In genomic region chr7:105783861-105784260, GRCm38 (mm10) we compare ENCODE assay signal across 16 mouse cellular contexts. TPM values are rescaled to one million over a fixed set of nuclear protein-coding genes. Genes with fewer than 3 reads are reported as not detected.
A peak's percentile ranks its signal among the peaks of the same experiment; 100 is the strongest.
DNase-seq lines count a peak whose midpoint lies in the region; ATAC-seq and TF ChIP-seq lines count a peak whose summit lies in the region.
"Had no signal": no experiment of that assay in that cellular context is flagged by ENCODE, and none has a peak within 500 bp of the region (broad histone marks: within the 10 kb centered on the region; RNA-seq: fewer than 3 reads in every experiment).

No protein-coding gene starts in this region.

- intact Hi-C loops in heart, adult 2 months (cut with DNase I): no loop called here

- H3K4me1 ChIP-seq in heart, embryonic 12.5 days (replicated peaks): peaks cover 46% of the 10 kb centered on the region
- H3K4me1 ChIP-seq in heart, adult 2 months (ENCODE audit: control insufficient read depth, insufficient read depth, low read length): peaks cover 10% of the 10 kb centered on the region
- peaks cover 56% of the 10 kb centered on the region for H3K4me1 ChIP-seq in limb, embryonic 12.5 days (replicated peaks)
- peaks cover 56% of the 10 kb centered on the region for H3K4me1 ChIP-seq in limb, embryonic 10.5 days
- peaks cover 30% of the 10 kb centered on the region for H3K4me1 ChIP-seq in forebrain, postnatal 0 days (ENCODE audit: insufficient read depth)
- peaks cover 41% of the 10 kb centered on the region for H3K4me1 ChIP-seq in neural tube, embryonic 14.5 days (ENCODE audit: control insufficient read depth, insufficient read depth, low read length)

- H3K4me2 ChIP-seq in heart, embryonic 12.5 days: peak overlapping the region; percentile 12; the same call in 1 of the 2 replicates
- peak overlapping the region; percentile 84; the same call in 1 of the 2 replicates for H3K4me2 ChIP-seq in limb, embryonic 12.5 days
- H3K4me2 ChIP-seq in forebrain, postnatal 0 days (ENCODE audit: low read depth): peak overlapping the region; percentile 83; the same call in 1 of the 2 replicates
- H3K4me2 ChIP-seq in neural tube, embryonic 14.5 days (ENCODE audit: low read depth, low read length): peak overlapping the region; percentile 70
- H3K4me2 ChIP-seq: liver, embryonic 13.5 days had no signal

- H3K27me3 ChIP-seq in heart, embryonic 12.5 days (replicated peaks): peaks cover 5% of the 10 kb centered on the region; the same call in 1 of the 2 replicates
- 0 out of 2 replicates have a peak, but pooled peaks cover 2% of the 10 kb centered on the region for H3K27me3 ChIP-seq in heart, adult 2 months (ENCODE audit: control insufficient read depth, insufficient read depth, low read length)
- no peaks in the 10 kb centered on the region for H3K27me3 ChIP-seq in limb, embryonic 12.5 days
- H3K27me3 ChIP-seq in limb, embryonic 10.5 days (ENCODE audit: low read depth, poor library complexity, severe bottlenecking): no peaks in the 10 kb centered on the region
- no peaks in the 10 kb centered on the region for H3K27me3 ChIP-seq in forebrain, postnatal 0 days (ENCODE audit: insufficient read depth, low read length)
- no peaks in the 10 kb centered on the region for H3K27me3 ChIP-seq in neural tube, embryonic 14.5 days (ENCODE audit: control insufficient read depth, insufficient read depth, low read length)

- ATAC-seq in heart, embryonic 12.5 days (ENCODE audit: insufficient number of reproducible peaks, low FRiP score): no peak
- ATAC-seq in limb, embryonic 12.5 days (ENCODE audit: insufficient number of reproducible peaks, insufficient read depth, low FRiP score, low TSS enrichment, low read depth): no peak
- no peak for ATAC-seq in forebrain, postnatal 0 days
- ATAC-seq in neural tube, embryonic 14.5 days (ENCODE audit: low read depth): no peak
- ATAC-seq: activated CD4-positive, CD25-positive, alpha-beta regulatory T cell, adult 4 months; inflammation-experienced regulatory T-cells, adult 6 months had no signal

- peaks cover 12% of the 10 kb centered on the region for H3K36me3 ChIP-seq in heart, embryonic 12.5 days
- H3K36me3 ChIP-seq in heart, adult 2 months (ENCODE audit: control insufficient read depth, insufficient read depth, low read length): no peaks in the 10 kb centered on the region; the same call in 1 of the 2 replicates
- H3K36me3 ChIP-seq in limb, embryonic 12.5 days: peaks cover 69% of the 10 kb centered on the region
- H3K36me3 ChIP-seq in limb, embryonic 10.5 days: peaks cover 73% of the 10 kb centered on the region
- H3K36me3 ChIP-seq in forebrain, postnatal 0 days (ENCODE audit: insufficient read depth): peaks cover 45% of the 10 kb centered on the region
- peaks cover 34% of the 10 kb centered on the region for H3K36me3 ChIP-seq in neural tube, embryonic 14.5 days (ENCODE audit: control insufficient read depth, insufficient read depth, low read length)
- H3K36me3 ChIP-seq: liver, embryonic 13.5 days had no signal

- no peaks in the 10 kb centered on the region for H3K79me2 ChIP-seq in heart, adult 2 months (replicated peaks; ENCODE audit: control insufficient read depth, insufficient read depth, low read length)

- DNase-seq in heart, adult 2 months: no peak
- DNase-seq in limb, embryonic 10.5 days (ENCODE audit: low spot score): no peak
- no peak for DNase-seq in forebrain, postnatal 0 days
- no peak for DNase-seq in adrenal gland, postnatal 4 days (ENCODE audit: low spot score in 2 of 2)
- no peak for DNase-seq in embryo, embryonic 11 days
- DNase-seq: cerebellum, adult 2 months; liver, embryonic 13.5 days; lung, postnatal 4 days; thymus, postnatal 36 days had no signal

- H3K9me3 ChIP-seq in heart, embryonic 12.5 days (replicated peaks): no peaks in the 10 kb centered on the region
- no peaks in the 10 kb centered on the region for H3K9me3 ChIP-seq in limb, embryonic 12.5 days
- no peaks in the 10 kb centered on the region for H3K9me3 ChIP-seq in limb, embryonic 10.5 days (replicated peaks)
- H3K9me3 ChIP-seq in forebrain, postnatal 0 days (ENCODE audit: low read length): no peaks in the 10 kb centered on the region
- no peaks in the 10 kb centered on the region for H3K9me3 ChIP-seq in neural tube, embryonic 14.5 days (ENCODE audit: control insufficient read depth, low read length)
- H3K9me3 ChIP-seq: liver, embryonic 13.5 days had no signal

- 0 out of 2 replicates have a peak overlapping the region, but pooled peaks have one; percentile 18 for H3K9ac ChIP-seq in heart, embryonic 12.5 days
- H3K9ac ChIP-seq in heart, adult 2 months (ENCODE audit: low read depth, low read length): no peak overlapping the region
- no peak overlapping the region for H3K9ac ChIP-seq in limb, embryonic 12.5 days (replicated peaks)
- H3K9ac ChIP-seq in forebrain, postnatal 0 days: no peak overlapping the region
- no peak overlapping the region; the same call in 1 of the 2 replicates for H3K9ac ChIP-seq in neural tube, embryonic 14.5 days (replicated peaks; ENCODE audit: low read depth, low read length)
- H3K9ac ChIP-seq: liver, embryonic 13.5 days had no signal

- H3K27ac ChIP-seq in heart, embryonic 12.5 days (ENCODE audit: poor library complexity, severe bottlenecking): no peak overlapping the region
- H3K27ac ChIP-seq in heart, adult 2 months: no peak overlapping the region; the same call in none of the 2 replicates
- no peak overlapping the region for H3K27ac ChIP-seq in limb, embryonic 12.5 days
- H3K27ac ChIP-seq in limb, embryonic 10.5 days: no peak overlapping the region
- H3K27ac ChIP-seq in forebrain, postnatal 0 days (ENCODE audit: low read depth, low read length): no peak overlapping the region
- H3K27ac ChIP-seq in neural tube, embryonic 14.5 days (ENCODE audit: low read depth, low read length): no peak overlapping the region
- H3K27ac ChIP-seq: liver, embryonic 13.5 days had no signal

- 43% methylated on average over 4 of the region's 4 CpGs for WGBS in heart, embryonic 12.5 days
- WGBS in heart, adult 2 months: 28% methylated on average over 4 of the region's 4 CpGs
- 48% methylated on average over 4 of the region's 4 CpGs for WGBS in limb, embryonic 12.5 days
- WGBS in limb, embryonic 10.5 days: 57% methylated on average over 4 of the region's 4 CpGs
- 41% methylated on average over 4 of the region's 4 CpGs for WGBS in forebrain, postnatal 0 days
- WGBS in neural tube, embryonic 14.5 days: 56% methylated on average over 4 of the region's 4 CpGs

- TF ChIP-seq EP300 in heart, adult 2 months (IDR thresholded peaks at IDR 0.05; ENCODE audit: insufficient read depth, low read depth, low read length): no peak

- no peak for TF ChIP-seq POLR2A in heart, adult 2 months (IDR thresholded peaks at IDR 0.05; ENCODE audit: insufficient read depth, low read depth, low read length)

- no peak for TF ChIP-seq CTCF in heart, adult 2 months (IDR thresholded peaks at IDR 0.05)
- no peak for TF ChIP-seq CTCF in forebrain, postnatal 0 days (IDR thresholded peaks at IDR 0.05; ENCODE audit: low read depth)

- H3K4me3 ChIP-seq in heart, embryonic 12.5 days: no peak overlapping the region
- H3K4me3 ChIP-seq in heart, adult 2 months: no peak overlapping the region
- no peak overlapping the region for H3K4me3 ChIP-seq in limb, embryonic 12.5 days (replicated peaks)
- no peak overlapping the region; the same call in 1 of the 2 replicates for H3K4me3 ChIP-seq in limb, embryonic 10.5 days
- no peak overlapping the region for H3K4me3 ChIP-seq in forebrain, postnatal 0 days (ENCODE audit: low read depth, low read length)
- H3K4me3 ChIP-seq in neural tube, embryonic 14.5 days (ENCODE audit: low read depth, low read length): no peak overlapping the region
- H3K4me3 ChIP-seq: left cerebral cortex, adult 2 months; liver, embryonic 13.5 days; myocyte had no signal

RNA-seq across cellular contexts. Expression of gene Dchs1, which starts 3.6 kb away (rescaled TPM):
- polyA plus RNA-seq in heart, embryonic 12.5 days (2016; fragmentation: Nextera tagmentation; extraction: Ambion mirVana): 8.7 and 9.4 TPM in 2 replicates
- 1 to 10 TPM; 7.2 to 8.5 TPM for total RNA-seq in heart, adult 2 months (2021)
- polyA plus RNA-seq in heart, adult 2 months (2012; rRNA removed): 8.0 and 11.0 TPM in 2 replicates
- polyA plus RNA-seq in limb, embryonic 12.5 days (2016; fragmentation: Nextera tagmentation; extraction: Ambion mirVana): 24.8 and 28.2 TPM in 2 replicates
- polyA plus RNA-seq in limb, embryonic 10.5 days (2016; fragmentation: Nextera tagmentation; extraction: Ambion mirVana): 17.3 and 21.2 TPM in 2 replicates
- total RNA-seq in forebrain, postnatal 0 days (2014; rRNA removed): 62.7 and 98.7 TPM in 2 replicates
- 5.7 and 8.0 TPM in 2 replicates for polyA plus RNA-seq in forebrain, postnatal 0 days (2015; fragmentation: Nextera tagmentation; extraction: Ambion mirVana)
- 20.7 and 20.8 TPM in 2 replicates for polyA plus RNA-seq in neural tube, embryonic 14.5 days (2014; fragmentation: Nextera tagmentation; extraction: Ambion mirVana)
- total RNA-seq in adrenal gland, postnatal 4 days (2021): 10 to 100 TPM; 23.7 to 29.4 TPM
- polyA plus RNA-seq: activated CD4-positive, CD25-positive, alpha-beta regulatory T cell, adult 4 months had no signal

RNA-seq across cellular contexts. Expression of gene Mrpl17, which starts 27.0 kb away (rescaled TPM):
- polyA plus RNA-seq in heart, embryonic 12.5 days (2016; fragmentation: Nextera tagmentation; extraction: Ambion mirVana): 232 TPM in 2 replicates
- total RNA-seq in heart, adult 2 months (2021): 100 to 1,000 TPM in 1 of 2 experiments, 10 to 100 TPM in 1; 93.1 to 133 TPM
- polyA plus RNA-seq in heart, adult 2 months (2012; rRNA removed): 139 and 144 TPM in 2 replicates
- polyA plus RNA-seq in limb, embryonic 12.5 days (2016; fragmentation: Nextera tagmentation; extraction: Ambion mirVana): 319 and 330 TPM in 2 replicates
- 332 and 378 TPM in 2 replicates for polyA plus RNA-seq in limb, embryonic 10.5 days (2016; fragmentation: Nextera tagmentation; extraction: Ambion mirVana)
- 15.0 and 37.1 TPM in 2 replicates for total RNA-seq in forebrain, postnatal 0 days (2014; rRNA removed)
- polyA plus RNA-seq in forebrain, postnatal 0 days (2015; fragmentation: Nextera tagmentation; extraction: Ambion mirVana): 192 and 197 TPM in 2 replicates
- 186 and 212 TPM in 2 replicates for polyA plus RNA-seq in neural tube, embryonic 14.5 days (2014; fragmentation: Nextera tagmentation; extraction: Ambion mirVana)
- 100 to 1,000 TPM; 170 to 182 TPM for total RNA-seq in adrenal gland, postnatal 4 days (2021)

RNA-seq across cellular contexts. Expression of gene Tpp1, which starts 31.8 kb away (rescaled TPM):
- 87.7 and 97.8 TPM in 2 replicates for polyA plus RNA-seq in heart, embryonic 12.5 days (2016; fragmentation: Nextera tagmentation; extraction: Ambion mirVana)
- 10 to 100 TPM; 42.1 to 50.3 TPM for total RNA-seq in heart, adult 2 months (2021)
- 66.1 and 90.0 TPM in 2 replicates for polyA plus RNA-seq in heart, adult 2 months (2012; rRNA removed)
- 33.3 and 38.3 TPM in 2 replicates for polyA plus RNA-seq in limb, embryonic 12.5 days (2016; fragmentation: Nextera tagmentation; extraction: Ambion mirVana)
- polyA plus RNA-seq in limb, embryonic 10.5 days (2016; fragmentation: Nextera tagmentation; extraction: Ambion mirVana): 39.8 and 40.5 TPM in 2 replicates
- 16.8 and 51.2 TPM in 2 replicates for total RNA-seq in forebrain, postnatal 0 days (2014; rRNA removed)
- 38.7 and 40.0 TPM in 2 replicates for polyA plus RNA-seq in forebrain, postnatal 0 days (2015; fragmentation: Nextera tagmentation; extraction: Ambion mirVana)
- 39.2 and 52.7 TPM in 2 replicates for polyA plus RNA-seq in neural tube, embryonic 14.5 days (2014; fragmentation: Nextera tagmentation; extraction: Ambion mirVana)
- total RNA-seq in adrenal gland, postnatal 4 days (2021): 10 to 100 TPM; 85.0 to 95.7 TPM

RNA-seq across cellular contexts. Expression of gene Taf10, which starts 39.7 kb away (rescaled TPM):
- polyA plus RNA-seq in heart, embryonic 12.5 days (2016; fragmentation: Nextera tagmentation; extraction: Ambion mirVana): 142 and 160 TPM in 2 replicates
- 100 to 1,000 TPM; 110 to 115 TPM for total RNA-seq in heart, adult 2 months (2021)
- polyA plus RNA-seq in heart, adult 2 months (2012; rRNA removed): 158 and 176 TPM in 2 replicates
- 170 and 173 TPM in 2 replicates for polyA plus RNA-seq in limb, embryonic 12.5 days (2016; fragmentation: Nextera tagmentation; extraction: Ambion mirVana)
- polyA plus RNA-seq in limb, embryonic 10.5 days (2016; fragmentation: Nextera tagmentation; extraction: Ambion mirVana): 165 and 180 TPM in 2 replicates
- 84.6 and 86.5 TPM in 2 replicates for total RNA-seq in forebrain, postnatal 0 days (2014; rRNA removed)
- polyA plus RNA-seq in forebrain, postnatal 0 days (2015; fragmentation: Nextera tagmentation; extraction: Ambion mirVana): 99.9 and 108 TPM in 2 replicates
- polyA plus RNA-seq in neural tube, embryonic 14.5 days (2014; fragmentation: Nextera tagmentation; extraction: Ambion mirVana): 118 and 120 TPM in 2 replicates
- 100 to 1,000 TPM; 161 to 175 TPM for total RNA-seq in adrenal gland, postnatal 4 days (2021)

RNA-seq across cellular contexts. Expression of gene Rrp8, which starts 46.7 kb away (rescaled TPM):
- 29.1 and 30.9 TPM in 2 replicates for polyA plus RNA-seq in heart, embryonic 12.5 days (2016; fragmentation: Nextera tagmentation; extraction: Ambion mirVana)
- total RNA-seq in heart, adult 2 months (2021): 10 to 100 TPM in 1 of 2 experiments, 1 to 10 TPM in 1; 9.2 to 10.8 TPM
- 4.4 and 8.0 TPM in 2 replicates for polyA plus RNA-seq in heart, adult 2 months (2012; rRNA removed)
- 43.1 and 50.8 TPM in 2 replicates for polyA plus RNA-seq in limb, embryonic 12.5 days (2016; fragmentation: Nextera tagmentation; extraction: Ambion mirVana)
- polyA plus RNA-seq in limb, embryonic 10.5 days (2016; fragmentation: Nextera tagmentation; extraction: Ambion mirVana): 44.1 and 54.1 TPM in 2 replicates
- total RNA-seq in forebrain, postnatal 0 days (2014; rRNA removed): 22.1 and 26.6 TPM in 2 replicates
- polyA plus RNA-seq in forebrain, postnatal 0 days (2015; fragmentation: Nextera tagmentation; extraction: Ambion mirVana): 16.0 and 19.1 TPM in 2 replicates
- polyA plus RNA-seq in neural tube, embryonic 14.5 days (2014; fragmentation: Nextera tagmentation; extraction: Ambion mirVana): 22.9 and 28.5 TPM in 2 replicates
- 10 to 100 TPM; 21.0 to 21.2 TPM for total RNA-seq in adrenal gland, postnatal 4 days (2021)

Comparison
In these comparisons a context has a peak if more than half of its experiments do, and no peak if none do; other contexts are left out.
1. H3K4me2 ChIP-seq: peak in every context shown above with its lines; median percentile 84 in limb, embryonic 12.5 days; 83 in forebrain, postnatal 0 days; 70 in neural tube, embryonic 14.5 days; 12 in heart, embryonic 12.5 days.